Mouse (Mus musculus): ENCODE measurements around the gene Gm8897.
"Not testable (repeated sequence)": the region's sequence is repeated elsewhere in the genome, so short reads cannot be mapped to it uniquely, and the experiment has no call there.

The Gm8897 gene

GRCm38 (mm10) chr5:11416118-11416517, at the start of gene Gm8897:
TSS of gene Gm8897 (plus strand) at chr5:11416418.
- DNase-seq (ENCODE audit: low read depth, low spot score) = not testable (repeated sequence)

GRCm38 (mm10) chr5:11416691-11417090, 473 bp downstream of the Gm8897 start:
- DNase-seq (ENCODE audit: low read depth, low spot score) = not testable (repeated sequence)

Measured in retina, postnatal 7 days (tissue).